Mouse (Mus musculus) kidney, postnatal 0 days (tissue): ENCODE results near the gene Nup214. TPM values are rescaled to one million over a fixed set of nuclear protein-coding genes. Genes with fewer than 3 reads are reported as not detected.

Experiments
- ATAC-seq: fragments of 200-750 bp; cut with Nextera tagmentation; replicated peaks from 2 replicates; pipeline ENCODE4 v1.8.0; 2017; ENCODE audit warnings: low read depth, moderate number of reproducible peaks, moderate TSS enrichment, moderate library complexity; ENCODE audit not compliant: low FRiP score
- DNase-seq: peaks from one replicate; pipeline ENCODE4 v3.0.0-alpha.2; 2016; ENCODE audit warnings: low spot score
- H3K27ac ChIP-seq: fragments of 300-500 bp; sonication (generic); 2 replicates; pipeline ENCODE4 v1.5.1; 2014; ENCODE audit warnings: mild to moderate bottlenecking
- H3K27me3 ChIP-seq: fragments of 300-500 bp; sonication (generic); 2 replicates; pipeline ENCODE4 v1.6.1; 2014; ENCODE audit warnings: low read length, mixed read lengths; ENCODE audit not compliant: insufficient read depth
- H3K36me3 ChIP-seq: fragments of 300-500 bp; sonication (generic); 2 replicates; pipeline ENCODE4 v1.6.1; 2014; ENCODE audit warnings: low read length, mixed read lengths; ENCODE audit not compliant: insufficient read depth
- H3K4me1 ChIP-seq: fragments of 300-500 bp; sonication (generic); replicated peaks from 2 replicates; pipeline ENCODE4 v1.6.1; 2014; ENCODE audit warnings: antibody characterized with exemption, low read length, mixed read lengths; ENCODE audit not compliant: insufficient read depth
- H3K4me2 ChIP-seq: fragments of 300-500 bp; sonication (generic); 2 replicates; pipeline ENCODE4 v1.6.1; 2014; ENCODE audit warnings: mild to moderate bottlenecking, low read length, moderate library complexity, mixed read lengths
- H3K4me3 ChIP-seq: fragments of 300-500 bp; sonication (generic); replicated peaks from 2 replicates; pipeline ENCODE4 v1.5.1; 2014; ENCODE audit warnings: low read depth, low read length
- H3K9ac ChIP-seq: fragments of 300-500 bp; sonication (generic); 2 replicates; pipeline ENCODE4 v1.6.1; 2014; ENCODE audit warnings: low read depth, low read length
- H3K9me3 ChIP-seq: fragments of 300-500 bp; sonication (generic); replicated peaks from 2 replicates; pipeline ENCODE4 v1.6.1; 2016; ENCODE audit warnings: low read length, inconsistent platforms, mixed read lengths
- CTCF ChIP-seq: IDR thresholded peaks from 2 replicates; pipeline ENCODE4 v1.5.1; 2016; ENCODE audit warnings: antibody characterized with exemption, low read depth, mild to moderate bottlenecking, moderate library complexity
- WGBS: fragments of 180-500 bp; shearing (Covaris S2); extraction: QIAGEN DNeasy Blood & Tissue Kit; methylation state at CpG from one replicate; pipeline ENCODE4 v1.1.7; 2014; 5-methylcytosine and 5-hydroxymethylcytosine counted together
- polyA plus RNA-seq: library from polyadenylated mRNA; unstranded; fragments of >200 nt; fragmentation: Nextera tagmentation; extraction: Ambion mirVana; gene quantifications from 2 replicates; pipeline ENCODE4 v1.2.1, GENCODE M21; 2015

Gene Nup214
- polyA plus RNA-seq, 1 experiment from 2014 or later: 57.6 TPM

GRCm38 (mm10) chr2:31966801-31967200 lies 7.4 kb upstream of the Nup214 start:
- Histone ChIP-seq H3K4me3 (no peak overlapping the region), H3K36me3 (peaks cover 17% of the 10 kb centered on the region; the same call in 1 of the 2 replicates), H3K9ac (no peak overlapping the region), H3K9me3 (no peaks in the 10 kb centered on the region), H3K4me2 (no peak overlapping the region), H3K27me3 (no peaks in the 10 kb centered on the region), H3K4me1 (no peaks in the 10 kb centered on the region; the same call in 1 of the 2 replicates), H3K27ac (0 out of 2 replicates have a peak overlapping the region, but pooled peaks have one; percentile 19)
- DNase-seq (no peak), ATAC-seq (no peak)
- no peak for TF ChIP-seq CTCF
- WGBS: 79% methylated on average over 8 of the region's 8 CpGs

GRCm38 (mm10) chr2:31972589-31972988 lies 1.6 kb upstream of the Nup214 start:
- Histone ChIP-seq H3K9me3 (no peaks in the 10 kb centered on the region), H3K27ac (peak overlapping the region; percentile 81), H3K4me1 (peaks cover 5% of the 10 kb centered on the region), H3K36me3 (peaks cover 28% of the 10 kb centered on the region; the same call in 1 of the 2 replicates), H3K4me3 (no peak overlapping the region), H3K9ac (no peak overlapping the region), H3K4me2 (no peak overlapping the region), H3K27me3 (no peaks in the 10 kb centered on the region)
- WGBS: 60% methylated on average over 4 of the region's 4 CpGs
- DNase-seq (peak; percentile 39), ATAC-seq (peak; percentile 77)
- no peak for TF ChIP-seq CTCF

- peak overlapping the region; percentile 82 for H3K27ac ChIP-seq
- no peaks in the 10 kb centered on the region for H3K27me3 ChIP-seq
- 8% methylated on average over 13 of the region's 13 CpGs for WGBS
- H3K36me3 ChIP-seq: peaks cover 32% of the 10 kb centered on the region
- H3K4me2 ChIP-seq: peak overlapping the region; percentile 71
- peak overlapping the region; percentile 88 for H3K9ac ChIP-seq
- no peak for TF ChIP-seq CTCF
- peaks cover 5% of the 10 kb centered on the region for H3K4me1 ChIP-seq
- peak overlapping the region; percentile 79 for H3K4me3 ChIP-seq
- DNase-seq: no peak
- no peak for ATAC-seq
- H3K9me3 ChIP-seq: no peaks in the 10 kb centered on the region
Measured at GRCm38 (mm10) chr2:31974809-31975371, 654 bp downstream of the Nup214 start.

GRCm38 (mm10) chr2:31987774-31988173 lies 13.5 kb downstream of the Nup214 start:
- Histone ChIP-seq H3K4me2 (no peak overlapping the region), H3K27me3 (no peaks in the 10 kb centered on the region), H3K4me3 (no peak overlapping the region), H3K4me1 (no peaks in the 10 kb centered on the region), H3K27ac (no peak overlapping the region), H3K9ac (no peak overlapping the region), H3K9me3 (no peaks in the 10 kb centered on the region), H3K36me3 (peaks cover 69% of the 10 kb centered on the region)
- 92% methylated on average over 1 of the region's 1 CpGs for WGBS
- TF ChIP-seq CTCF: no peak
- DNase-seq: no peak
- ATAC-seq: no peak

- TF ChIP-seq CTCF: no peak
- Histone ChIP-seq H3K4me2 (no peak overlapping the region), H3K27ac (no peak overlapping the region), H3K9me3 (no peaks in the 10 kb centered on the region), H3K36me3 (peaks cover 59% of the 10 kb centered on the region), H3K27me3 (no peaks in the 10 kb centered on the region), H3K4me3 (no peak overlapping the region), H3K9ac (no peak overlapping the region), H3K4me1 (no peaks in the 10 kb centered on the region)
- 95% methylated on average over 4 of the region's 4 CpGs for WGBS
- ATAC-seq: no peak
- DNase-seq: no peak
Measured at GRCm38 (mm10) chr2:31990961-31991360, 16.7 kb downstream of the Nup214 start.

- Histone ChIP-seq H3K27ac (no peak overlapping the region), H3K9ac (no peak overlapping the region), H3K27me3 (no peaks in the 10 kb centered on the region), H3K4me1 (no peaks in the 10 kb centered on the region), H3K36me3 (peaks cover 72% of the 10 kb centered on the region), H3K9me3 (no peaks in the 10 kb centered on the region), H3K4me2 (no peak overlapping the region), H3K4me3 (no peak overlapping the region)
- no peak for ATAC-seq
- no peak for DNase-seq
- WGBS: 91% methylated on average over 9 of the region's 9 CpGs
- TF ChIP-seq CTCF: no peak
Measured at GRCm38 (mm10) chr2:31994896-31995295, 20.7 kb downstream of the Nup214 start.

GRCm38 (mm10) chr2:31996060-31996459 lies 21.8 kb downstream of the Nup214 start:
- no peaks in the 10 kb centered on the region for H3K27me3 ChIP-seq
- ATAC-seq: no peak

More at GRCm38 (mm10) chr2:31996060-31996459, 21.8 kb downstream of the Nup214 start:
- WGBS: 96% methylated on average over 13 of the region's 13 CpGs
- Histone ChIP-seq H3K36me3 (peaks cover 74% of the 10 kb centered on the region), H3K4me1 (no peaks in the 10 kb centered on the region), H3K9me3 (no peaks in the 10 kb centered on the region), H3K4me2 (no peak overlapping the region), H3K27ac (no peak overlapping the region), H3K4me3 (no peak overlapping the region), H3K9ac (no peak overlapping the region)
- TF ChIP-seq CTCF: no peak
- DNase-seq: no peak
